Mouse (Mus musculus) heart, embryonic 12.5 days (tissue): Measurements from ENCODE around the gene Anks3. TPM values are rescaled to one million over a fixed set of nuclear protein-coding genes. Genes with fewer than 3 reads are reported as not detected.

Experiments used
- ATAC-seq: fragments of 200-750 bp; cut with Nextera tagmentation; 2 replicates; pipeline ENCODE4 v1.8.0; 2017; ENCODE audit warnings: moderate TSS enrichment, moderate library complexity; ENCODE audit not compliant: insufficient number of reproducible peaks, low FRiP score
- H3K27ac ChIP-seq: fragments of 300-500 bp; sonication (generic); 2 replicates; pipeline ENCODE4 v1.5.1; 2016; ENCODE audit warnings: mild to moderate bottlenecking, moderate library complexity; ENCODE audit not compliant: poor library complexity, severe bottlenecking
- H3K27me3 ChIP-seq: fragments of 300-500 bp; sonication (generic); replicated peaks from 2 replicates; pipeline ENCODE4 v1.6.1; 2016; ENCODE audit warnings: mild to moderate bottlenecking, moderate library complexity
- H3K36me3 ChIP-seq: fragments of 300-500 bp; sonication (generic); 2 replicates; pipeline ENCODE4 v1.6.1; 2016; ENCODE audit warnings: mild to moderate bottlenecking, moderate library complexity
- H3K4me1 ChIP-seq: fragments of 300-500 bp; sonication (generic); replicated peaks from 2 replicates; pipeline ENCODE4 v1.6.1; 2016; ENCODE audit warnings: mild to moderate bottlenecking
- H3K4me2 ChIP-seq: fragments of 300-500 bp; sonication (generic); 2 replicates; pipeline ENCODE4 v1.6.1; 2016; ENCODE audit warnings: mild to moderate bottlenecking, moderate library complexity
- H3K4me3 ChIP-seq: fragments of 300-500 bp; sonication (generic); 2 replicates; pipeline ENCODE4 v1.5.1; 2016; ENCODE audit warnings: mild to moderate bottlenecking
- H3K9ac ChIP-seq: fragments of 300-500 bp; sonication (generic); 2 replicates; pipeline ENCODE4 v1.6.1; 2016; ENCODE audit warnings: mild to moderate bottlenecking, moderate library complexity
- H3K9me3 ChIP-seq: fragments of 300-500 bp; sonication (generic); replicated peaks from 2 replicates; pipeline ENCODE4 v1.6.1; 2016; ENCODE audit warnings: mild to moderate bottlenecking, moderate library complexity
- WGBS: fragments of 180-500 bp; shearing (Covaris S2); methylation state at CpG from one replicate; pipeline ENCODE4 v1.1.7; 2016; 5-methylcytosine and 5-hydroxymethylcytosine counted together
- polyA plus RNA-seq: library from polyadenylated mRNA; unstranded; fragments of >200 nt; fragmentation: Nextera tagmentation; extraction: Ambion mirVana; gene quantifications from 2 replicates; pipeline ENCODE4 v1.2.1, GENCODE M21; 2016

Anks3 gene
- polyA plus RNA-seq, 1 experiment from 2014 or later, result 34.4 TPM

GRCm38 (mm10) chr16:4941016-4941415 lies 23.0 kb downstream of the Anks3 start:
- Histone ChIP-seq H3K4me2 (no peak overlapping the region), H3K9me3 (no peaks in the 10 kb centered on the region), H3K27ac (no peak overlapping the region), H3K4me1 (peaks cover 18% of the 10 kb centered on the region), H3K36me3 (peaks cover 68% of the 10 kb centered on the region), H3K27me3 (no peaks in the 10 kb centered on the region), H3K9ac (no peak overlapping the region), H3K4me3 (no peak overlapping the region)
- ATAC-seq, result no peak

DNA sequence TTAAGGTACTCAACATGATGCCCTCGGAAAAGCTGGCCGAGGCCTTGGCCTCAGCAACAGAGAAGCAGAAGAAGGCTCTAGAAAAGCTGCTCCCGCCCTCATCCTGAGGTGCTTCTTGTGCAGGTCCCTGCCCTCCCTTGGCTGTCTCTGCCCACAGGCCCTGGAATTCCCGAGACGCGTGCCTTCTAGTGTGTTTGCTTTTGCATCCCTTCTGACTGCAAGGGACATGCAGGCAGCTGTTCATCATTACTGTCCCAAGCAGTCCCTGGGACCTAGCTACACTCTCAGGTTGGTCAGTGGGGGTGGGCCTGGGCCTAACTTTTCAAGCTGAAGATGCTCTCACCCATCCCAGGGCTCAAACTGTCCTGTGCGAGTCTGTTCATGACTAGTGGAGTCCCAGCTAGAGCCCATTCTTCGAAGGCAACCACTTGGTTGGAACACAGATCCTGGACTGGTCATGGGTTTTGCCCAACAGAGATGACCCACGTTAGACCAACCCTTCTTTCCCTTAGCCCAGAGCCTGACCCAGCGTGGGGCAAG lies 23.6 kb downstream of the Anks3 start:
- peaks cover 69% of the 10 kb centered on the region for H3K36me3 ChIP-seq
- H3K9me3 ChIP-seq, result no peaks in the 10 kb centered on the region
- ATAC-seq, result no peak
- H3K4me1 ChIP-seq, result peaks cover 23% of the 10 kb centered on the region
- no peaks in the 10 kb centered on the region for H3K27me3 ChIP-seq
- no peak overlapping the region for H3K27ac ChIP-seq
- no peak overlapping the region for H3K4me3 ChIP-seq
- H3K4me2 ChIP-seq, result peak overlapping the region; percentile 91; the same call in 1 of the 2 replicates
- WGBS, result 88% methylated on average over 10 of the region's 10 CpGs
- H3K9ac ChIP-seq, result no peak overlapping the region

GRCm38 (mm10) chr16:4939412-4939811 lies 24.6 kb downstream of the Anks3 start:
- WGBS, result 2% methylated on average over 16 of the region's 16 CpGs
- H3K36me3 ChIP-seq, result peaks cover 78% of the 10 kb centered on the region
- H3K27me3 ChIP-seq, result no peaks in the 10 kb centered on the region

GRCm38 (mm10) chr16:4938989-4939388 lies 25.0 kb downstream of the Anks3 start:
- Histone ChIP-seq H3K4me1 (peaks cover 23% of the 10 kb centered on the region), H3K36me3 (peaks cover 79% of the 10 kb centered on the region), H3K9me3 (no peaks in the 10 kb centered on the region), H3K9ac (peak overlapping the region; percentile 95), H3K27ac (peak overlapping the region; percentile 80), H3K4me2 (peak overlapping the region; percentile 91), H3K4me3 (peak overlapping the region; percentile 89), H3K27me3 (no peaks in the 10 kb centered on the region)
- ATAC-seq, result peak; percentile 91
- WGBS, result under 1% methylated on average over 28 of the region's 28 CpGs

More at GRCm38 (mm10) chr16:4939412-4939811, 24.6 kb downstream of the Anks3 start:
- H3K4me3 ChIP-seq, result peak overlapping the region; percentile 89
- peak overlapping the region; percentile 80 for H3K27ac ChIP-seq
- peak overlapping the region; percentile 91 for H3K4me2 ChIP-seq
- peak overlapping the region; percentile 95 for H3K9ac ChIP-seq
- H3K9me3 ChIP-seq, result no peaks in the 10 kb centered on the region
- peak; percentile 55 for ATAC-seq
- peaks cover 23% of the 10 kb centered on the region for H3K4me1 ChIP-seq

GRCm38 (mm10) chr16:4938461-4938860 lies 25.5 kb downstream of the Anks3 start, which contains the start of gene Nudt16l1:
Gene Nudt16l1 (plus strand): TSS chr16:4938761.
- Histone ChIP-seq H3K36me3 (peaks cover 79% of the 10 kb centered on the region), H3K27me3 (no peaks in the 10 kb centered on the region), H3K9ac (peak within 1 kb of the TSS; percentile 95), H3K9me3 (no peaks in the 10 kb centered on the region), H3K27ac (peak within 1 kb of the TSS; percentile 80), H3K4me1 (peaks cover 23% of the 10 kb centered on the region), H3K4me3 (peak within 1 kb of the TSS; percentile 89), H3K4me2 (peak within 1 kb of the TSS; percentile 91)
- 1% methylated on average over 2 of the region's 2 CpGs for WGBS
- ATAC-seq, result no peak

- WGBS, result 83% methylated on average over 8 of the region's 8 CpGs
- H3K36me3 ChIP-seq, result peaks cover 79% of the 10 kb centered on the region
Observed at GRCm38 (mm10) chr16:4937351-4938190, 26.4 kb downstream of the Anks3 start.

DNA sequence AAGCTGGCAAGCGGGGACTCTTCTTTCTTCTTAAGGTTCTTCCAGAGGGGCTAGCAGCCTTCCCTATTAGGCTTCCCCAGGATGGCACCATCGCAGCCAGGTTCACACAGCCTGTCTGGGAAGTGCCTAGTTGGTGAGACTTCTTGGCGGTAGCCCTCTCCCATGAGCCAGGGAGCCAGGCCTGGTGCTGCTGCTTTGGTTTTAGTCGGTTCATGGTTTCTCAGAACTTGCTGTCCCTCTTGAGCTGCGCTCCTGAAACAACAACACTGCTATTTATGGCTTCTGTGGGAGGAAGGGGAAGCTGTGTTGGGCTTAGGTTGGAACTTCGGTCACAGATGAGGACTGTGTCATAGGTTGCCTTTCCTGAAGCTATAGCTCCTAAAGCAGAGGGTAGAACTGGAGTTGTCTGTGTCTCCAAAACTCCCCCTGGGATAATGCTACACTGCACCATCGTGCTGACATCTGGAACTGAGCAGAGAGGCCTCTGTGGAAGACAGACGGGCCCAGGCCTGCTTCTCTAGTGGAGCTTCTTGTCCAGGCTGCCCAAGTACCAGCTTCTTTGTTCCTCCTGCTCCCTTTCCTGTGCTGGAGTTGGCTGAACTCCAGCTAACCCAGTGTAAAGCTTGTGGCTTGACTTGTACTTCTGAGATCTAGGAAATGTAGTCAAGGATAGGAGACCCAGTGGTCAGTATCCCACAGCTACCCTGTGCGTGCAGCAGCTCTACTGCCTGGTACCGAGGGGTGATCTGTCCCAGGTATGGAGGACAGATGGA lies 27.9 kb downstream of the Anks3 start:
- no peak overlapping the region for H3K4me3 ChIP-seq
- peak overlapping the region; percentile 65 for H3K27ac ChIP-seq
- no peak overlapping the region for H3K4me2 ChIP-seq
- no peaks in the 10 kb centered on the region for H3K9me3 ChIP-seq
- ATAC-seq, result no peak
- 0 out of 2 replicates have a peak overlapping the region, but pooled peaks have one; percentile 9 for H3K9ac ChIP-seq
- H3K4me1 ChIP-seq, result peaks cover 33% of the 10 kb centered on the region
- WGBS, result 80% methylated on average over 10 of the region's 10 CpGs
- no peaks in the 10 kb centered on the region for H3K27me3 ChIP-seq
- H3K36me3 ChIP-seq, result peaks cover 79% of the 10 kb centered on the region

More at GRCm38 (mm10) chr16:4937351-4938190, 26.4 kb downstream of the Anks3 start:
- Histone ChIP-seq H3K27me3 (no peaks in the 10 kb centered on the region), H3K4me2 (no peak overlapping the region), H3K9ac (no peak overlapping the region), H3K9me3 (no peaks in the 10 kb centered on the region), H3K27ac (no peak overlapping the region), H3K4me1 (peaks cover 28% of the 10 kb centered on the region), H3K4me3 (no peak overlapping the region)
- no peak for ATAC-seq

GRCm38 (mm10) chr16:4935430-4935829 lies 28.6 kb downstream of the Anks3 start:
- H3K9me3 ChIP-seq, result no peaks in the 10 kb centered on the region
- no peaks in the 10 kb centered on the region for H3K27me3 ChIP-seq
- no peak overlapping the region for H3K4me2 ChIP-seq
- H3K36me3 ChIP-seq, result peaks cover 79% of the 10 kb centered on the region
- H3K27ac ChIP-seq, result peak overlapping the region; percentile 65; the same call in 1 of the 2 replicates
- no peak overlapping the region for H3K4me3 ChIP-seq
- H3K4me1 ChIP-seq, result peaks cover 33% of the 10 kb centered on the region
- H3K9ac ChIP-seq, result no peak overlapping the region
- WGBS, result 95% methylated on average over 31 of the region's 31 CpGs
- no peak for ATAC-seq

GRCm38 (mm10) chr16:4932429-4932828 lies 31.6 kb downstream of the Anks3 start:
- Histone ChIP-seq H3K27ac (no peak overlapping the region), H3K36me3 (peaks cover 98% of the 10 kb centered on the region), H3K9me3 (no peaks in the 10 kb centered on the region), H3K4me1 (peaks cover 18% of the 10 kb centered on the region), H3K9ac (no peak overlapping the region), H3K4me2 (no peak overlapping the region), H3K4me3 (no peak overlapping the region), H3K27me3 (no peaks in the 10 kb centered on the region)
- no peak for ATAC-seq
- WGBS, result 79% methylated on average over 3 of the region's 3 CpGs

GRCm38 (mm10) chr16:4928474-4928873 lies 35.5 kb downstream of the Anks3 start:
- no peak overlapping the region for H3K4me3 ChIP-seq
- H3K4me1 ChIP-seq, result peaks cover 10% of the 10 kb centered on the region
- 61% methylated on average over 2 of the region's 2 CpGs for WGBS
- no peak overlapping the region for H3K27ac ChIP-seq
- H3K9me3 ChIP-seq, result no peaks in the 10 kb centered on the region
- no peak for ATAC-seq
- H3K9ac ChIP-seq, result no peak overlapping the region
- no peaks in the 10 kb centered on the region for H3K27me3 ChIP-seq
- H3K4me2 ChIP-seq, result no peak overlapping the region
- peaks cover 96% of the 10 kb centered on the region for H3K36me3 ChIP-seq

DNA sequence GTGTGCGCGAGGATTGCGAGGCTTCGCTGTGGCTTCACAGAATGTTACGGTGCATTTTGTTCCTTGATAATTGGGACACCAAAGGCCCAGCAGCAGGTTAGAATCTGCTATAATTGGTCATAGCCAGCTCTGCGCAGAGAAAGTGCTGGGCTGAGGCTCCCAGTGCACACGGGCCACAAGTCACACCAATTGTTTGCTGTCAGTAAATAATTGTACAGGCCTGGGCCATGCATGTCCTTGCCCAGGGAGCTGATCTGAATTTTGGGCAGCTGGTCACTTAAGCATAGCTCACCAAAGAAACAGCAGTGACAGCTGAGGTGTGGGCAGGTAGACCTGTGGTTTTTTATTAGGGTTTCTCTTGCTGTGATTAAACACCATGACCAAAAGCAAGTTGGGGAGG lies 36.0 kb downstream of the Anks3 start:
- Histone ChIP-seq H3K9me3 (no peaks in the 10 kb centered on the region), H3K36me3 (peaks cover 96% of the 10 kb centered on the region), H3K4me3 (no peak overlapping the region), H3K4me2 (no peak overlapping the region), H3K27me3 (no peaks in the 10 kb centered on the region), H3K9ac (no peak overlapping the region), H3K27ac (no peak overlapping the region), H3K4me1 (peaks cover 9% of the 10 kb centered on the region)
- ATAC-seq, result no peak
- 96% methylated on average over 7 of the region's 7 CpGs for WGBS
